Mouse (Mus musculus): ENCODE measurements at regions not wholly inside any gene's neighbourhood (a gene's known extent, or its start where the extent isn't known, plus 50 kb on each side); places are given as distances from the start of the nearest gene placed in this dataset.
"Not testable (repeated sequence)": the region's sequence is repeated elsewhere in the genome, so short reads cannot be mapped to it uniquely, and the experiment has no call there.

GRCm38 (mm10) chr3:21774172-21774842 is 302.1 kb upstream of the Tbl1xr1 start:
- H3K9me3 ChIP-seq (ENCODE audit: low read depth, low read length) = no peaks in the 10 kb centered on the region
- TF ChIP-seq CTCF (IDR thresholded peaks at IDR 0.05; ENCODE audit: low read depth) = no peak
- no peaks in the 10 kb centered on the region for H3K4me1 ChIP-seq (ENCODE audit: insufficient read depth)
- DNase-seq (no peak), ATAC-seq (ENCODE audit: insufficient read depth) (no peak)
- H3K27me3 ChIP-seq (ENCODE audit: insufficient read depth, low read length) = no peaks in the 10 kb centered on the region
- H3K4me2 ChIP-seq = no peak overlapping the region
- H3K9ac ChIP-seq = no peak overlapping the region
- no peaks in the 10 kb centered on the region for H3K36me3 ChIP-seq (ENCODE audit: insufficient read depth)
- 82% methylated on average over 4 of the region's 4 CpGs for WGBS
- H3K27ac ChIP-seq (ENCODE audit: low read depth) = no peak overlapping the region
- no peak overlapping the region for H3K4me3 ChIP-seq (ENCODE audit: low read depth, low read length)

- Histone ChIP-seq H3K4me1 (ENCODE audit: insufficient read depth) (no peaks in the 10 kb centered on the region), H3K9me3 (ENCODE audit: low read depth, low read length) (no peaks in the 10 kb centered on the region), H3K4me2 (no peak overlapping the region), H3K36me3 (ENCODE audit: insufficient read depth) (no peaks in the 10 kb centered on the region), H3K4me3 (ENCODE audit: low read depth, low read length) (no peak overlapping the region), H3K9ac (no peak overlapping the region), H3K27ac (ENCODE audit: low read depth) (no peak overlapping the region), H3K27me3 (ENCODE audit: insufficient read depth, low read length) (no peaks in the 10 kb centered on the region)
- DNase-seq (peak; percentile 49), ATAC-seq (ENCODE audit: insufficient read depth) (no peak)
- WGBS = 56% methylated on average over 4 of the region's 4 CpGs
- no peak for TF ChIP-seq CTCF (IDR thresholded peaks at IDR 0.05; ENCODE audit: low read depth)
Observed at GRCm38 (mm10) chr3:21778789-21779188, 297.7 kb upstream of the Tbl1xr1 start.

- Histone ChIP-seq H3K4me3 (ENCODE audit: low read depth, low read length) (no peak overlapping the region), H3K36me3 (ENCODE audit: insufficient read depth) (no peaks in the 10 kb centered on the region), H3K27me3 (ENCODE audit: insufficient read depth, low read length) (no peaks in the 10 kb centered on the region), H3K4me1 (ENCODE audit: insufficient read depth) (no peaks in the 10 kb centered on the region), H3K27ac (ENCODE audit: low read depth) (no peak overlapping the region), H3K4me2 (no peak overlapping the region), H3K9ac (no peak overlapping the region), H3K9me3 (ENCODE audit: low read depth, low read length) (no peaks in the 10 kb centered on the region)
- WGBS = 51% methylated on average over 4 of the region's 4 CpGs
- ATAC-seq (ENCODE audit: insufficient read depth) (no peak), DNase-seq (no peak)
- TF ChIP-seq CTCF (IDR thresholded peaks at IDR 0.05; ENCODE audit: low read depth) = no peak
Observed at GRCm38 (mm10) chr3:21791983-21792631, 284.3 kb upstream of the Tbl1xr1 start.

GRCm38 (mm10) chr3:21798139-21798538 is 278.3 kb upstream of the Tbl1xr1 start:
- ATAC-seq (ENCODE audit: insufficient read depth) (no peak), DNase-seq (no peak)
- H3K27me3 ChIP-seq (ENCODE audit: insufficient read depth, low read length) = no peaks in the 10 kb centered on the region

GRCm38 (mm10) chr3:21803886-21804285 is 272.6 kb upstream of the Tbl1xr1 start:
- H3K4me2 ChIP-seq; H3K9me3 ChIP-seq (ENCODE audit: low read depth, low read length); H3K27ac ChIP-seq (ENCODE audit: low read depth); H3K9ac ChIP-seq; H3K4me1 ChIP-seq (ENCODE audit: insufficient read depth); H3K4me3 ChIP-seq (ENCODE audit: low read depth, low read length); DNase-seq; H3K27me3 ChIP-seq (ENCODE audit: insufficient read depth, low read length); H3K36me3 ChIP-seq (ENCODE audit: insufficient read depth); ATAC-seq (ENCODE audit: insufficient read depth): not testable (repeated sequence)
- whole genome bisulfite sequencing = 84% methylated on average over 2 of the region's 2 CpGs

More at GRCm38 (mm10) chr3:21798139-21798538, 278.3 kb upstream of the Tbl1xr1 start:
- Histone ChIP-seq H3K4me3 (ENCODE audit: low read depth, low read length) (no peak overlapping the region), H3K4me2 (no peak overlapping the region), H3K9me3 (ENCODE audit: low read depth, low read length) (no peaks in the 10 kb centered on the region), H3K4me1 (ENCODE audit: insufficient read depth) (no peaks in the 10 kb centered on the region), H3K27ac (ENCODE audit: low read depth) (no peak overlapping the region), H3K36me3 (ENCODE audit: insufficient read depth) (no peaks in the 10 kb centered on the region), H3K9ac (no peak overlapping the region)
- WGBS = 43% methylated on average over 1 of the region's 1 CpGs
- no peak for TF ChIP-seq CTCF (IDR thresholded peaks at IDR 0.05; ENCODE audit: low read depth)

- no peak overlapping the region for H3K9ac ChIP-seq
- no peak for ATAC-seq (ENCODE audit: insufficient read depth)
- H3K4me1 ChIP-seq (ENCODE audit: insufficient read depth) = no peaks in the 10 kb centered on the region
- H3K27ac ChIP-seq (ENCODE audit: low read depth) = no peak overlapping the region
- H3K27me3 ChIP-seq (ENCODE audit: insufficient read depth, low read length) = no peaks in the 10 kb centered on the region
- WGBS = 91% methylated on average over 2 of the region's 2 CpGs
- H3K36me3 ChIP-seq (ENCODE audit: insufficient read depth) = no peaks in the 10 kb centered on the region
- H3K9me3 ChIP-seq (ENCODE audit: low read depth, low read length) = no peaks in the 10 kb centered on the region
- no peak for TF ChIP-seq CTCF (IDR thresholded peaks at IDR 0.05; ENCODE audit: low read depth)
- H3K4me3 ChIP-seq (ENCODE audit: low read depth, low read length) = no peak overlapping the region
- DNase-seq = no peak
- no peak overlapping the region for H3K4me2 ChIP-seq
Observed at GRCm38 (mm10) chr3:21806494-21807157, 269.8 kb upstream of the Tbl1xr1 start.

- DNase-seq (no peak), ATAC-seq (ENCODE audit: insufficient read depth) (no peak)
- TF ChIP-seq CTCF (IDR thresholded peaks at IDR 0.05; ENCODE audit: low read depth) = no peak
- 72% methylated on average over 2 of the region's 2 CpGs for WGBS
- no peaks in the 10 kb centered on the region for H3K9me3 ChIP-seq (ENCODE audit: low read depth, low read length)
- H3K27me3 ChIP-seq (ENCODE audit: insufficient read depth, low read length) = no peaks in the 10 kb centered on the region
- H3K36me3 ChIP-seq (ENCODE audit: insufficient read depth) = no peaks in the 10 kb centered on the region
- no peak overlapping the region for H3K9ac ChIP-seq
- no peak overlapping the region for H3K27ac ChIP-seq (ENCODE audit: low read depth)
- no peaks in the 10 kb centered on the region for H3K4me1 ChIP-seq (ENCODE audit: insufficient read depth)
- no peak overlapping the region for H3K4me2 ChIP-seq
- H3K4me3 ChIP-seq (ENCODE audit: low read depth, low read length) = no peak overlapping the region
Observed at GRCm38 (mm10) chr3:21808539-21808938, 267.9 kb upstream of the Tbl1xr1 start.
